Mouse (Mus musculus) lung, adult 2 months (tissue): ENCODE results near the gene Rimkla.

Experiments used
- CTCF ChIP-seq: fragments of 200-500 bp; IDR thresholded peaks from 2 replicates; pipeline ENCODE4 v1.5.1; 2011; ENCODE audit warnings: mild to moderate bottlenecking, low read length, control low read depth; ENCODE audit not compliant: insufficient read depth
- POLR2A ChIP-seq: fragments of 200-500 bp; IDR thresholded peaks from 2 replicates; pipeline ENCODE4 v1.6.1; 2011; ENCODE audit warnings: low read depth, mild to moderate bottlenecking, control low read depth, low read length, borderline replicate concordance; ENCODE audit errors: extremely low read depth

- TF ChIP-seq CTCF = no peak
- TF ChIP-seq POLR2A = no peak
These were observed 29.3 kb downstream of the Rimkla start for GRCm38 (mm10) chr4:119462858-119463755.
